Mouse (Mus musculus) layer of hippocampus, postnatal 25 days (tissue): ENCODE measurements at regions not wholly inside any gene's neighbourhood (a gene's known extent, or its start where the extent isn't known, plus 50 kb on each side); places are given as distances from the start of the nearest gene placed in this dataset.

ENCODE experiments used
- DNase-seq, 2 experiments: peaks; one replicate each; pipeline ENCODE4 v3.0.0; 2022; ENCODE audit warnings: mixed read lengths in 2 of 2, low spot score in 1 of 2; ENCODE audit errors: extremely low spot score in 1 of 2

- DNase-seq, result no peak
Observed at GRCm38 (mm10) chr3:144013481-144014125, 191.4 kb downstream of the Lmo4 start.

- DNase-seq, result no peak
Observed at GRCm38 (mm10) chr3:144012820-144013219, 192.2 kb downstream of the Lmo4 start.

GRCm38 (mm10) chr3:144012173-144012572 lies 192.8 kb downstream of the Lmo4 start:
- DNase-seq, result no peak

GRCm38 (mm10) chr3:144011456-144012025 lies 193.5 kb downstream of the Lmo4 start:
- no peak for DNase-seq

- no peak for DNase-seq
Observed at GRCm38 (mm10) chr3:144010558-144010957, 194.5 kb downstream of the Lmo4 start.

DNA sequence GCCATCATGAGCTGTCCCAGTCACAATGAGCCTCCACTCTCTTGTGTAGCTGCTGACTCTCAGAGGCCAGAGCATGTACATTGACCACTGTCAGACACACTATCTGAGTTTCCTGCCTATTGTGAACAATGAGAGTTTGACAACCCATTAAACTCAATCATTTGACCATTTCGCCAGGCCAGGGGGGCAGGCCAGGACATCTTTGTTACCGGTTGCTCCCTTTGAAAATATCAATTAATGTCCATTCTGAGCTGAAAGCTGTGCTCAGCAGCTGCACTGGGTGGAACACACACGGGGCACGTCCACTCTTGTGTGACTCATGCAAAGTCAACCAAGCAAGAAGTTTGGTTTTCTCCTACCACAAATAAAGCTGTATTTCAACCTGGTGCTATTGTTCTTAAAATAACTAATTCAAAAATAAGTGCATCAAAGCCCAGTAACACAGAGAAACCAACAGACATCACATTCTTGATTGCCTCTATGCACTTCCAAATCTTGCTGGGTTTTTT lies 197.9 kb downstream of the Lmo4 start:
- no peak for DNase-seq

DNA sequence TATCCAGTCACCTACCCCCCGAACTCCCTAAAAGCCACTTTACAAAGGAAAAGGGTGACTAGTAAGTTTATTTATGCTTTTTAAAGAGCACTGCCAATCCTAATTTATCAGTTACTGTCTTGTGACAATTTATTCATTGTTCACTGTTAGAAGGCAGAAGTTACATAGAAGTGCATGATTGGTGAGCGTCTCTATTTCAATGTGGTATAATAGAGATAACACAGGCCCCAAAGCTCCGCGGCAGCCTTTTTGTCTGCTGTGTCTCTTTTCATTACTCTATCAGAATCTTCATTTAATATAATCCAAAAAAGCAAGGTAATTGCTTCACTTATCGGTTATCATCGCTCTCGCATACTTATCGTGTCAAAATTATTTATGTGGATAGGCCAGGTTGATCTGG lies 207.1 kb downstream of the Lmo4 start:
- no peak for DNase-seq

DNA sequence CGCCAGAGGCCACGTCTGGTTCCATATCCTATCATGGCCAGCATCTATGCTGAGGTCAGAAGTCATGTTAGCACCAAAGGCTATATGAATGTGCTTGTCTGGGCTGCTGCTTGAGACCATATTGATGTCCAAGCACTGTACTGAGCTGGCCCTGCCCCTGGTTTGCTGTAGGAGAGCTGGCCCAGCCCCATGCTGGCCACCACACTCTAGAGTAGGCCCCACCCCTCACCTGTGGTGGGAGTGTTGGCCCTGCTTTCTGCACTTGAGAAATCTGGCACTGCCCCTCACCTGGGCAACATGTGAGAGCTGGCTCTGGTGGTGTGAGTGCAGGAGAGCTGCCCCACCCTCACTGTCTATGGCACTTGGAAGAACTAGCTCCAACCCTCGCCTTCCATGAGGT lies 210.0 kb downstream of the Lmo4 start:
- no peak for DNase-seq

DNA sequence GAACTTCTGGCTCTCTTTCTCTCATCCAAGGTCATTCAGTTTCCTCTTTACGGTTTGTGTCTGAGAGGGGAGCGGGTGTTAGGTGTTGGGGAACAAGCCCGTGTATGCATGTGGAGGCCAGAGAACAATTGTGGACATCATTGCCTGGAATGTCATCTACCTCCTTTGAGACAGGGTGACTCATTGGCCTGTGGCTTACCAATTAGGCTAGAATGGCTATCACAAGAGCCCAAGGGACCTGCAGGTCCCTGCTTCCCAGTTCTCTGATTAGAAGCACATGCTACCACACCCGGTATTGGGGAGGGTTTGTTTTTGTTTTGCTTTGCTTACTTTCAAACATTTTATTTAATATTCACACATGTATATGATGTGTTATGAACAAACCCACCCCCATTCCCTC lies 216.0 kb downstream of the Lmo4 start:
- DNase-seq, result no peak

DNA sequence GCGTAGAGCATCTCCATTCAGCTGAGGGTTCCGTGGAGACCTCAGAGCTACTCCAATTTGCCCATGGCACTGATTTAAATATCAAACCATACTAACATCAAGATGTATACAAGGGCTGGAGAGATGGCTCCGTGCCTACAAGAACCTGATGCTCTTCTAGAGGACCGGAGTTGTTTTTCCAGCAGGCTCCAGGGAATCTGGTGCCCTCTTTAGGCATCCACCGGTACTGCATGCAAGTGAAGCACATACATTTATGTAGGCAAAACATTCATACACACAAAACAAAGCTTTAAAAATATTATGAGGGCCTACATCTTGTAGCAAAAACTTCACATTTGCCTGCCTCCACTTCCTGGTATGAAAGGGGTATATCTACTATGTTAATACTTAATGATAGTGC lies 217.0 kb downstream of the Lmo4 start:
- DNase-seq, result no peak

DNA sequence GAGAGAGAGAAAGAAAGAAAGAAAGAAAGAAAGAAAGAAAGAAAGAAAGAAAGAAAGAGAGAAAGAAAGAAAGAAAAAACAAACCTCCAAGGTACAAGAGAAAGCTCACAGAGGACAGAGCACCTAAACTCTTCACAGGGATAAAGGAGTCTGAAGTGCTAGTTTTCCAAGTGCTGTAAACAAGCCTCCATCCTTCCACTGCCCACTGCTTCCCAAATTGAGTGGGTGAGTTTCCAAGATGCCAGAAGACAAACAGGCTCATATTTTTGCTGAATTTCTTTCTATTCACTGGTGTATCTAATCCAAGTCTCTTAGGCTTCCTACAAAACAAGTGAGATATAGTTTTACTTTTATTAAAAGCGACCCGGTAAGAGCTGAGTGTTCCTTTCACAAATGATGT lies 218.2 kb downstream of the Lmo4 start:
- no peak for DNase-seq

DNA sequence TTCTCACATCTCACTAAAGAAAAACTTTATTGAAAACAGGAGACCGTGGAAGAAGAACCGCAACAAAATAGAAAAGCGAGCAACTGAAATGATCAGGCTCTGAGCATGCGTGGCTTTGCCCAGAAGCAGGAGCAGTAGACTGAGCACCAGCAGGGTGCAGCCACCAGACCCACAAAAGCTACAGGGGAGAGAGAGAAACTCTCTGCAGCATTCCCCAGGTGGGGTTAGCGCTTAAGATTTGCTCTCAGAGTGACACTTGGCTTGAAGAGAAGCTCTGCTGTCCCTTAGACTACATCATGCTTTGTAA lies 218.9 kb downstream of the Lmo4 start:
- DNase-seq, result no peak

GRCm38 (mm10) chr3:143985349-143986199 lies 219.4 kb downstream of the Lmo4 start:
- DNase-seq, result no peak

DNA sequence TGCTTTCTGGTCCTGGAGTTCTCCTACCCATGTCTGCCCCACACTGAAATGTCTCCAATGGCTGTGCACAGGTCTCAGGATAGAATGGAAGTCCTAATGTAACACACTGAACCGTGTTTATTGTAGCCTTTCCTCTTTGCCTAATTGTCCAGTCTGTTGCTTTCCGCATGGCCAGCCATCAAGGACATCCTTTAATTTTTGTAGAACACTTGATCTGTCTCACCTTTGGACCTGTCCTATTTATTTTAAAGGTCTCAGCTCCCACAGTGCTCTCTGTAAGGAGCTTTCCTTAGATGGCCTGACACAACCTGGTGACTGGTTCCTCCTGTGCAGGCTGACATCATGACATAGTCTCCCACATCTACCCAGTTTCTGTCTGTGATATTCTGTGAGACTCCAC lies 226.3 kb downstream of the Lmo4 start:
- DNase-seq, result no peak

- no peak for DNase-seq
Observed at GRCm38 (mm10) chr3:143977886-143978447, 227.1 kb downstream of the Lmo4 start.

DNA sequence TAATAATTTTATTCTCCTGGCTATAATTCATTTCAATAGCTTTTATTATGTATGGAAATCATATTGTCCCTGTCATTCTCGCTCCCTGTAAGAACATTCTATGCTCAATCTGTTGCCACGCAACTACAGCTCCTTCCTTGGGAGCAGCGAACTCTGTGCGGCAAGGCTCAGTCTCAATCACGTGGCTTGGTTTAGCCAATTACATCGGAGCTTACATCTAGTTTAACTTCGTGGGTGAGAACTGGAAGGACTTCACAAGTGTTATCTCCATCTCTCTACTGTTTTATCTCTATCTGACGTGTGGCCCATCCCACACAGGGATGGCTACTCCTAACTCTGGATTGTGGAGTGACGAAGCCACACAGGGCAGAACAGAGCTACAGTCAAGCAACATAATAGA lies 231.4 kb downstream of the Lmo4 start:
- DNase-seq, result no peak

GRCm38 (mm10) chr3:143972351-143972750 lies 232.7 kb downstream of the Lmo4 start:
- DNase-seq, result no peak

DNA sequence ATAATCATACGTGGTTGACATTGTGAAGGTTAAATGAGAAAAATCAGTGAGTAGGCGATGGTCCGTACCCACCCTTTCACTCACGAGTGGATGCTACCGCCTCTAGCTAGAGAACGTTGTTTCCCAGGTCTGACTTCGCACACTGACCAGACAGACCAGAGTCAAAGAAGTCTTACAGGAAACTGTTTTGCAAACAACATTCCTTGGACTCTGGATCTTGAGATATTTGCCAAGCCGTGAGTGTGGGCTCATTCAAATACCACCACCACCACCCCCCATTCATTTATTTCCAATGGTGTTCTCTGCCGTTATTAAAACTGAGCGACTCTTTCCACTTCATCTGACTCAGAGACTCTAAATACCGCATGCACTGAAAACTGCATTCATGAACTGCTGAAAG lies 234.2 kb downstream of the Lmo4 start:
- no peak for DNase-seq

DNA sequence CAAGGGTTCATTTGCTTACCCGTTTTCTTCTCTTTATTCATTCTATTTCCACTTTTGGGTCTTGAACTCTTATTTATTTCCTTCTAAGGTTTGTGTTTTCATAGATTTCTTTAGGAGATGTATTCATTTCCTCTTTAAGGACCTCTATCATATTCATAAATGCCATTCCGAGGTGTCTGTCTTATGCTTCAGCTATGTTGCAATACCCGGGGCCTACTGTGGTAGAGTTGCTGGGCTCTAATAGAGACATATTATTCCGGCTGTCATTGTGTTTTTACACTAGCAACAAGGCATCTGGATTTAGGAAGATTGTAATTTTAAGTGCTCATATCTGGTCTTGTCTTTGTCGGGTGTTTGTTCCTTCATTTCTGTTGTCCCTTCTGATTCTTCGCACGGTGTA lies 249.5 kb downstream of the Lmo4 start:
- DNase-seq, result no peak

DNA sequence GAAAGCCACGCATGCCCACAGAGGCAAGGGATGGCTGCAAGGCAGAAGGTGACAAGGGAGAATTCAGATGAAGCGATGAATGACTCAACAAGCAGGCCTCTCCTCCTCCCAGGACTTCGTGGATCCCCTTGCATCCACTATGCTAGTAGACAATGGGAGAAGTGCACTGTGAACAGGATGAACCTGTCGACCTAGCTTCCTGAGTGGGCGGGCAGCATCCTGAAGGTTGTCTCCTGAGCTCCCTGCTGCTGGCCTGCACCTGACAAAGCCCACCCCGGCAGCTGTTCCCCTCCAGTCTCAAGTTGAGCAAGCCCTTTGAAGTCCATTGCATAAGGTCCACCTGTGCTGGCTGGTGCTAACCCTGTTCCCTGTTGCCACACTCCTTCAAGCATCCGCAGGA lies 250.2 kb downstream of the Lmo4 start:
- no peak for DNase-seq

DNA sequence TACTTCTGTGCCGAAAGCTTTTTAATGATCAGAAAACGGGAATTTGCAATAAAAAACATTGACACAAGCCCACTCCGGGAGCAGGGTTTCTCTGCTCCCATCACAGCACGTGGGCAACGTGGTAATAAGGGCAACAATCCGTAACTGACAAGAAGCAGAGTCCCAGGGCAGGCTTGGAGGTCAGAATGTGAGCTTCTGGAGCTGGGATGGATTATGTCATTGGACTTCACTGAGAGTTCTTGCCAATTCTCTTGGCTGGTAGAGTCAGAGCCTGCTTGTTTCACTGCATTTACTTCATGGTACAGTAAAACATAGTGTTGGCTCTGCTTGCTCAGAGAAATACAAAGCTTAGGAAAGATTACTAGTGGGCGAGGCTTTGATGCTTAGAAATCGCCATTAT lies 252.7 kb downstream of the Lmo4 start:
- DNase-seq, result no peak
